Mouse (Mus musculus) testis, adult 2 months (tissue): ENCODE measurements around the gene Pnmal1. TPM values are rescaled to one million over a fixed set of nuclear protein-coding genes. Genes with fewer than 3 reads are reported as not detected.

Experiments used
- H3K27ac ChIP-seq: fragments of 200-500 bp; 2 replicates; pipeline ENCODE4 v1.5.1; 2012; ENCODE audit warnings: low read depth, low read length; ENCODE audit not compliant: control insufficient read depth, insufficient read depth
- H3K27me3 ChIP-seq: fragments of 200-500 bp; 2 replicates; pipeline ENCODE4 v1.6.1; 2012; ENCODE audit warnings: mild to moderate bottlenecking, low read length, moderate library complexity; ENCODE audit not compliant: control insufficient read depth, insufficient read depth
- H3K36me3 ChIP-seq: fragments of 200-500 bp; 2 replicates; pipeline ENCODE4 v1.6.1; 2012; ENCODE audit warnings: mild to moderate bottlenecking, low read length; ENCODE audit not compliant: control insufficient read depth, insufficient read depth
- H3K4me1 ChIP-seq: fragments of 200-500 bp; 2 replicates; pipeline ENCODE4 v1.6.1; 2012; ENCODE audit warnings: low read length; ENCODE audit not compliant: control insufficient read depth, insufficient read depth
- H3K4me3 ChIP-seq: fragments of 200-500 bp; 2 replicates; pipeline ENCODE4 v1.5.1; 2012; ENCODE audit warnings: low read depth, mild to moderate bottlenecking, low read length, moderate library complexity, mixed read lengths; ENCODE audit not compliant: control insufficient read depth
- CTCF ChIP-seq: fragments of 200-500 bp; IDR thresholded peaks from 2 replicates; pipeline ENCODE4 v1.5.1; 2012; ENCODE audit warnings: low read depth, mild to moderate bottlenecking, inconsistent platforms, low read length, moderate library complexity; ENCODE audit not compliant: control insufficient read depth, insufficient read depth, insufficient replicate concordance
- POLR2A ChIP-seq: fragments of 200-500 bp; IDR thresholded peaks from 2 replicates; pipeline ENCODE4 v1.6.1; 2012; ENCODE audit warnings: low read depth, mild to moderate bottlenecking, inconsistent platforms, low read length, moderate library complexity; ENCODE audit not compliant: control insufficient read depth
- polyA plus RNA-seq: library from polyadenylated mRNA; depleted of rRNA; stranded (reverse); fragments of >200 nt; gene quantifications from 2 replicates; pipeline ENCODE4 v1.2.3, GENCODE M21; 2012

Gene Pnmal1
- polyA plus RNA-seq, 1 experiment, result 7.6 TPM

- H3K27ac ChIP-seq, result no peak overlapping the region
- TF ChIP-seq CTCF (no peak), POLR2A (no peak)
- peaks cover under 1% of the 10 kb centered on the region for H3K36me3 ChIP-seq
- H3K4me3 ChIP-seq, result no peak overlapping the region
- no peaks in the 10 kb centered on the region for H3K27me3 ChIP-seq
- peaks cover 12% of the 10 kb centered on the region for H3K4me1 ChIP-seq
Measured at GRCm38 (mm10) chr7:16928341-16928740, 31.1 kb upstream of the Pnmal1 start.

GRCm38 (mm10) chr7:16930850-16931249, 28.6 kb upstream of the Pnmal1 start:
- Histone ChIP-seq H3K36me3 (no peaks in the 10 kb centered on the region), H3K4me1 (peaks cover 9% of the 10 kb centered on the region), H3K27ac (no peak overlapping the region), H3K27me3 (no peaks in the 10 kb centered on the region), H3K4me3 (peak overlapping the region; percentile 45)
- TF ChIP-seq CTCF, result peak; percentile 54; the same call in 1 of the 2 replicates
- TF ChIP-seq POLR2A, result no peak

- Histone ChIP-seq H3K27me3 (no peaks in the 10 kb centered on the region), H3K4me1 (peaks cover 9% of the 10 kb centered on the region), H3K4me3 (peak overlapping the region; percentile 78), H3K27ac (peak overlapping the region; percentile 60), H3K36me3 (no peaks in the 10 kb centered on the region)
- TF ChIP-seq CTCF (peak; percentile 43; the same call in 1 of the 2 replicates), POLR2A (no peak)
Measured at GRCm38 (mm10) chr7:16931968-16932627, 27.4 kb upstream of the Pnmal1 start.

- no peak overlapping the region for H3K27ac ChIP-seq
- H3K36me3 ChIP-seq, result no peaks in the 10 kb centered on the region
- peak overlapping the region; percentile 77 for H3K4me3 ChIP-seq
- H3K27me3 ChIP-seq, result no peaks in the 10 kb centered on the region
- peaks cover 9% of the 10 kb centered on the region for H3K4me1 ChIP-seq
- TF ChIP-seq POLR2A (no peak), CTCF (0 out of 2 replicates have a peak, but pooled peaks have one; percentile 3)
Measured at GRCm38 (mm10) chr7:16932704-16933577, 26.5 kb upstream of the Pnmal1 start.

- no peak overlapping the region for H3K27ac ChIP-seq
- H3K4me3 ChIP-seq, result no peak overlapping the region
- TF ChIP-seq CTCF (peak; percentile 95), POLR2A (no peak)
- H3K4me1 ChIP-seq, result peaks cover 4% of the 10 kb centered on the region
- no peaks in the 10 kb centered on the region for H3K27me3 ChIP-seq
- H3K36me3 ChIP-seq, result no peaks in the 10 kb centered on the region
Measured at GRCm38 (mm10) chr7:16937312-16937711, 22.2 kb upstream of the Pnmal1 start.

GRCm38 (mm10) chr7:16938117-16938791, 21.2 kb upstream of the Pnmal1 start:
- no peaks in the 10 kb centered on the region for H3K36me3 ChIP-seq
- no peaks in the 10 kb centered on the region; the same call in 1 of the 2 replicates for H3K4me1 ChIP-seq
- no peak overlapping the region for H3K4me3 ChIP-seq
- H3K27me3 ChIP-seq, result no peaks in the 10 kb centered on the region
- no peak overlapping the region for H3K27ac ChIP-seq
- TF ChIP-seq CTCF (no peak), POLR2A (no peak)

- no peaks in the 10 kb centered on the region for H3K36me3 ChIP-seq
- H3K4me1 ChIP-seq, result peaks cover 8% of the 10 kb centered on the region; the same call in 1 of the 2 replicates
- no peaks in the 10 kb centered on the region for H3K27me3 ChIP-seq
- no peak overlapping the region for H3K4me3 ChIP-seq
- TF ChIP-seq CTCF, result no peak
- no peak for TF ChIP-seq POLR2A
- no peak overlapping the region for H3K27ac ChIP-seq
Measured at GRCm38 (mm10) chr7:16940292-16940691, 19.2 kb upstream of the Pnmal1 start.
